Mouse (Mus musculus) limb, embryonic 10.5 days (tissue): ENCODE results near the gene Olfr668. TPM values are rescaled to one million over a fixed set of nuclear protein-coding genes. Genes with fewer than 3 reads are reported as not detected.
"Not testable (repeated sequence)": the region's sequence is repeated elsewhere in the genome, so short reads cannot be mapped to it uniquely, and the experiment has no call there.

Source experiments
- DNase-seq: peaks from one replicate; pipeline ENCODE4 v3.0.0-alpha.2; 2017; ENCODE audit warnings: low spot score
- H3K27ac ChIP-seq: fragments of 300-500 bp; sonication (generic); 2 replicates; pipeline ENCODE4 v1.5.1; 2016; ENCODE audit warnings: mild to moderate bottlenecking
- H3K27me3 ChIP-seq: fragments of 300-500 bp; sonication (generic); 2 replicates; pipeline ENCODE4 v1.6.1; 2016; ENCODE audit warnings: low read depth, mild to moderate bottlenecking; ENCODE audit not compliant: poor library complexity, severe bottlenecking
- H3K36me3 ChIP-seq: fragments of 300-500 bp; sonication (generic); 2 replicates; pipeline ENCODE4 v1.6.1; 2016; ENCODE audit warnings: mild to moderate bottlenecking, moderate library complexity
- H3K4me1 ChIP-seq: fragments of 300-500 bp; sonication (generic); 2 replicates; pipeline ENCODE4 v1.6.1; 2016
- H3K4me3 ChIP-seq: fragments of 300-500 bp; sonication (generic); 2 replicates; pipeline ENCODE4 v1.5.1; 2016; ENCODE audit warnings: mild to moderate bottlenecking, moderate library complexity
- H3K9me3 ChIP-seq: fragments of 300-500 bp; sonication (generic); replicated peaks from 2 replicates; pipeline ENCODE4 v1.6.1; 2016; ENCODE audit warnings: mild to moderate bottlenecking
- WGBS: fragments of 180-500 bp; shearing (Covaris S2); methylation state at CpG from one replicate; pipeline ENCODE4 v1.1.7; 2016; 5-methylcytosine and 5-hydroxymethylcytosine counted together
- polyA plus RNA-seq: library from polyadenylated mRNA; unstranded; fragments of >200 nt; fragmentation: Nextera tagmentation; extraction: Ambion mirVana; gene quantifications from 2 replicates; pipeline ENCODE4 v1.2.1, GENCODE M21; 2016

Gene Olfr668
- polyA plus RNA-seq: not detected in 2 replicates

- H3K9me3 ChIP-seq: no peaks in the 10 kb centered on the region
- no peaks in the 10 kb centered on the region for H3K4me1 ChIP-seq
- 79% methylated on average over 1 of the region's 1 CpGs for WGBS
- H3K4me3 ChIP-seq: no peak within 1 kb of the TSS
- H3K27ac ChIP-seq: no peak within 1 kb of the TSS
- no peak for DNase-seq
- no peaks in the 10 kb centered on the region for H3K27me3 ChIP-seq
- H3K36me3 ChIP-seq: no peaks in the 10 kb centered on the region
Measured at GRCm38 (mm10) chr7:104927957-104928356, at the start of gene Olfr668. Gene Olfr668 (minus strand): TSS chr7:104928057.

- not testable (repeated sequence) for H3K4me1 ChIP-seq, H3K4me3 ChIP-seq, H3K36me3 ChIP-seq, H3K9me3 ChIP-seq, H3K27me3 ChIP-seq, DNase-seq, H3K27ac ChIP-seq
- 81% methylated on average over 2 of the region's 2 CpGs for WGBS
Measured at GRCm38 (mm10) chr7:104972507-104972906, 44.6 kb upstream of the Olfr668 start.

- no peaks in the 10 kb centered on the region for H3K9me3 ChIP-seq
- H3K27me3 ChIP-seq: no peaks in the 10 kb centered on the region
- no peak for DNase-seq
- no peak within 1 kb of the TSS for H3K27ac ChIP-seq
- no peaks in the 10 kb centered on the region for H3K4me1 ChIP-seq
- H3K36me3 ChIP-seq: no peaks in the 10 kb centered on the region
- 88% methylated on average over 1 of the region's 1 CpGs for WGBS
- no peak within 1 kb of the TSS for H3K4me3 ChIP-seq
Measured at GRCm38 (mm10) chr7:104962520-104962919, 34.7 kb upstream of the Olfr668 start, which contains the start of gene Olfr670. Gene Olfr670 (minus strand): TSS chr7:104962620.

- WGBS: 95% methylated on average over 16 of the region's 16 CpGs
- not testable (repeated sequence) for H3K27me3 ChIP-seq, H3K9me3 ChIP-seq, H3K27ac ChIP-seq, DNase-seq, H3K36me3 ChIP-seq, H3K4me3 ChIP-seq, H3K4me1 ChIP-seq
Measured at GRCm38 (mm10) chr7:104950234-104950633, 22.4 kb upstream of the Olfr668 start.

- H3K27me3 ChIP-seq: no peaks in the 10 kb centered on the region
- H3K36me3 ChIP-seq: no peaks in the 10 kb centered on the region
- WGBS: 86% methylated on average over 1 of the region's 1 CpGs
- H3K9me3 ChIP-seq: no peaks in the 10 kb centered on the region
- no peak within 1 kb of the TSS for H3K4me3 ChIP-seq
- H3K4me1 ChIP-seq: no peaks in the 10 kb centered on the region
- no peak within 1 kb of the TSS for H3K27ac ChIP-seq
- no peak for DNase-seq
Measured at GRCm38 (mm10) chr7:104933940-104934339, 6.1 kb upstream of the Olfr668 start, which contains the start of gene Olfr669. Gene Olfr669 (plus strand): TSS chr7:104934240.

GRCm38 (mm10) chr7:104921382-104921781 is 6.5 kb downstream of the Olfr668 start, which contains the start of gene Olfr667:
Gene Olfr667 (minus strand): TSS chr7:104921482.
- no peak within 1 kb of the TSS for H3K27ac ChIP-seq
- H3K36me3 ChIP-seq: no peaks in the 10 kb centered on the region
- no peaks in the 10 kb centered on the region for H3K27me3 ChIP-seq
- DNase-seq: no peak
- 89% methylated on average over 1 of the region's 1 CpGs for WGBS
- H3K4me3 ChIP-seq: no peak within 1 kb of the TSS
- H3K9me3 ChIP-seq: no peaks in the 10 kb centered on the region
- H3K4me1 ChIP-seq: no peaks in the 10 kb centered on the region

GRCm38 (mm10) chr7:104895852-104896251 is 32.0 kb downstream of the Olfr668 start, which contains the start of gene Olfr666:
Gene Olfr666 (minus strand): TSS chr7:104895952.
- 82% methylated on average over 2 of the region's 2 CpGs for WGBS
- no peak within 1 kb of the TSS for H3K4me3 ChIP-seq
- no peaks in the 10 kb centered on the region for H3K9me3 ChIP-seq
- DNase-seq: no peak
- H3K27ac ChIP-seq: no peak within 1 kb of the TSS
- H3K36me3 ChIP-seq: no peaks in the 10 kb centered on the region
- no peaks in the 10 kb centered on the region for H3K27me3 ChIP-seq
- H3K4me1 ChIP-seq: no peaks in the 10 kb centered on the region

- Histone ChIP-seq H3K4me3 (no peak within 1 kb of the TSS), H3K4me1 (no peaks in the 10 kb centered on the region), H3K27ac (no peak within 1 kb of the TSS), H3K27me3 (no peaks in the 10 kb centered on the region), H3K9me3 (no peaks in the 10 kb centered on the region), H3K36me3 (no peaks in the 10 kb centered on the region)
- no peak for DNase-seq
- WGBS: 68% methylated on average over 1 of the region's 1 CpGs
Measured at GRCm38 (mm10) chr7:104877731-104878130, 50.1 kb downstream of the Olfr668 start, which contains the start of gene Olfr665. Gene Olfr665 (plus strand): TSS chr7:104878031.

Other genes with a start within 250 kb of the Olfr668 start
- gene Olfr661, start 241.6 kb downstream of the Olfr668 start, polyA plus RNA-seq: not detected in 2 replicates
- not detected in 2 replicates for gene Usp17le, start 150.6 kb downstream of the Olfr668 start, polyA plus RNA-seq
- not detected in 2 replicates for gene Usp17lb, start 85.5 kb downstream of the Olfr668 start, polyA plus RNA-seq
- gene Usp17la, start 71.0 kb downstream of the Olfr668 start, polyA plus RNA-seq: not detected in 2 replicates
- gene Olfr665, start 50.0 kb downstream of the Olfr668 start, polyA plus RNA-seq: not detected in 2 replicates
- not detected in 2 replicates for gene Olfr666, start 32.1 kb downstream of the Olfr668 start, polyA plus RNA-seq
- not detected in 2 replicates for gene Olfr667, start 6.6 kb downstream of the Olfr668 start, polyA plus RNA-seq
- gene Olfr669, start 6.2 kb upstream of the Olfr668 start, polyA plus RNA-seq: not detected in 2 replicates
- gene Olfr670, start 34.6 kb upstream of the Olfr668 start, polyA plus RNA-seq: not detected in 2 replicates
- not detected in 2 replicates for gene Olfr671, start 51.1 kb upstream of the Olfr668 start, polyA plus RNA-seq
- gene Olfr672, start 74.0 kb upstream of the Olfr668 start, polyA plus RNA-seq: not detected in 2 replicates
- gene Olfr675, start 100.4 kb upstream of the Olfr668 start, polyA plus RNA-seq: not detected in 2 replicates
- not detected in 2 replicates for gene Olfr676, start 104.6 kb upstream of the Olfr668 start, polyA plus RNA-seq
- gene Olfr677, start 123.3 kb upstream of the Olfr668 start, polyA plus RNA-seq: not detected in 2 replicates
- gene Olfr678, start 136.4 kb upstream of the Olfr668 start, polyA plus RNA-seq: not detected in 2 replicates
- not detected in 2 replicates for gene Olfr679, start 153.1 kb upstream of the Olfr668 start, polyA plus RNA-seq
- not detected in 2 replicates for gene Olfr680-ps1, start 164.8 kb upstream of the Olfr668 start, polyA plus RNA-seq
- gene Olfr681, start 188.8 kb upstream of the Olfr668 start, polyA plus RNA-seq: not detected in 2 replicates
- gene Olfr683, start 219.0 kb upstream of the Olfr668 start, polyA plus RNA-seq: not detected in 2 replicates
- gene Olfr684, start 235.6 kb upstream of the Olfr668 start, polyA plus RNA-seq: not detected in 2 replicates